8 mouse cellular contexts compared by ENCODE assay signal in genomic region chr12:70111367-70112089, GRCm38 (mm10). TPM values are rescaled to one million over a fixed set of nuclear protein-coding genes. Genes with fewer than 3 reads are reported as not detected.
A peak's percentile ranks its signal among the peaks of the same experiment; 100 is the strongest.
DNase-seq lines count a peak whose midpoint lies in the region; ATAC-seq and TF ChIP-seq lines count a peak whose summit lies in the region.

No protein-coding gene starts in this region.

- no peaks in the 10 kb centered on the region for H3K27me3 ChIP-seq in hindbrain, postnatal 0 days (ENCODE audit: insufficient read depth, low read length)
- peaks cover 86% of the 10 kb centered on the region for H3K27me3 ChIP-seq in midbrain, embryonic 10.5 days (ENCODE audit: low read depth, poor library complexity, severe bottlenecking)

- 0 out of 2 replicates have a peak, but pooled peaks have one; percentile 8 for TF ChIP-seq POLR2A in cortical plate, adult 2 months (IDR thresholded peaks at IDR 0.05; ENCODE audit: extremely low read depth, insufficient read depth, low read length)

- H3K9ac ChIP-seq in hindbrain, postnatal 0 days (replicated peaks; ENCODE audit: low read length), result peak overlapping the region; percentile 97

- peak; percentile 83 to 85 for DNase-seq in adrenal gland, adult 18-20 months (ENCODE audit: low spot score in 2 of 2)
- peak; percentile 57 to 73 for DNase-seq in gastrocnemius, adult 8-10 months (ENCODE audit: low spot score in 2 of 2)
- peak; percentile 86 for DNase-seq in hindbrain, postnatal 0 days (ENCODE audit: low spot score)
- peak; percentile 67 for DNase-seq in left cerebral cortex, postnatal 4 days
- DNase-seq in midbrain, embryonic 10.5 days (ENCODE audit: low spot score), result peak; percentile 83
- DNase-seq in right cerebral cortex, postnatal 4 days, result peak; percentile 82
- peak; percentile 78 for DNase-seq in yolk sac, embryonic 10.5 days (ENCODE audit: low spot score)

- no peaks in the 10 kb centered on the region for H3K9me3 ChIP-seq in hindbrain, postnatal 0 days (ENCODE audit: low read length)
- H3K9me3 ChIP-seq in midbrain, embryonic 10.5 days (replicated peaks), result no peaks in the 10 kb centered on the region

- WGBS in hindbrain, postnatal 0 days, result under 1% methylated on average over 91 of the region's 101 CpGs
- under 1% methylated on average over 100 of the region's 101 CpGs for WGBS in midbrain, embryonic 10.5 days

- no peaks in the 10 kb centered on the region for H3K36me3 ChIP-seq in hindbrain, postnatal 0 days (ENCODE audit: insufficient read depth, low read length)
- H3K36me3 ChIP-seq in midbrain, embryonic 10.5 days, result no peaks in the 10 kb centered on the region

- H3K4me3 ChIP-seq in cortical plate, adult 2 months (ENCODE audit: insufficient read depth, low read length), result peak overlapping the region; percentile 88
- peak overlapping the region; percentile 90 for H3K4me3 ChIP-seq in hindbrain, postnatal 0 days (ENCODE audit: low read length)
- H3K4me3 ChIP-seq in midbrain, embryonic 10.5 days, result peak overlapping the region; percentile 89

- intact Hi-C loops in left cerebral cortex, postnatal 4 days (cut with DNase I), result no loop called here

- peaks cover 9% of the 10 kb centered on the region for H3K4me1 ChIP-seq in cortical plate, adult 2 months (ENCODE audit: control insufficient read depth, insufficient read depth, low read length)
- peaks cover 20% of the 10 kb centered on the region for H3K4me1 ChIP-seq in hindbrain, postnatal 0 days (ENCODE audit: insufficient read depth, low read length)
- peaks cover 50% of the 10 kb centered on the region for H3K4me1 ChIP-seq in midbrain, embryonic 10.5 days

- H3K4me2 ChIP-seq in hindbrain, postnatal 0 days (ENCODE audit: low read depth, low read length), result peak overlapping the region; percentile 97

- no peak for TF ChIP-seq CTCF in cortical plate, adult 2 months (IDR thresholded peaks at IDR 0.05; ENCODE audit: extremely low read depth, insufficient read depth, low read length)
- no peak for TF ChIP-seq CTCF in hindbrain, postnatal 0 days (IDR thresholded peaks at IDR 0.05; ENCODE audit: low read depth)

- peak; percentile 83 for ATAC-seq in hindbrain, postnatal 0 days

- peak overlapping the region; percentile 98 for H3K27ac ChIP-seq in cortical plate, adult 2 months (ENCODE audit: insufficient read depth, low read length)
- H3K27ac ChIP-seq in hindbrain, postnatal 0 days, result peak overlapping the region; percentile 91
- H3K27ac ChIP-seq in midbrain, embryonic 10.5 days (replicated peaks), result peak overlapping the region; percentile 95

RNA-seq across cellular contexts. Expression of gene Nin, which starts 2.0 kb away (rescaled TPM):
- total RNA-seq in adrenal gland, adult 18-20 months (2021), result 10 to 100 TPM; 25.6 to 27.8 TPM
- polyA plus RNA-seq in cortical plate, adult 2 months (2012; rRNA removed), result 31.2 and 31.6 TPM in 2 replicates
- 10 to 100 TPM; 26.3 to 45.2 (median 31.7) TPM for total RNA-seq in gastrocnemius, adult 8-10 months (2022)
- 18.9 and 24.2 TPM in 2 replicates for total RNA-seq in hindbrain, postnatal 0 days (2014; rRNA removed)
- polyA plus RNA-seq in hindbrain, postnatal 0 days (2015; fragmentation: Nextera tagmentation; extraction: Ambion mirVana), result 6.1 and 6.2 TPM in 2 replicates
- 10 to 100 TPM; 86.3 to 88.1 TPM for total RNA-seq in left cerebral cortex, postnatal 4 days (2021)
- 9.4 and 10.0 TPM in 2 replicates for polyA plus RNA-seq in midbrain, embryonic 10.5 days (2016; fragmentation: Nextera tagmentation; extraction: Ambion mirVana)

RNA-seq across cellular contexts. Expression of gene Abhd12b, which starts 42.4 kb away (rescaled TPM):
- total RNA-seq in adrenal gland, adult 18-20 months (2021), result not detected
- polyA plus RNA-seq in cortical plate, adult 2 months (2012; rRNA removed), result 0.33 and 1.1 TPM in 2 replicates
- total RNA-seq in gastrocnemius, adult 8-10 months (2022), result not detected
- 0.14 TPM in 1 of 2 replicates, not detected in the other for total RNA-seq in hindbrain, postnatal 0 days (2014; rRNA removed)
- not detected in 2 replicates for polyA plus RNA-seq in hindbrain, postnatal 0 days (2015; fragmentation: Nextera tagmentation; extraction: Ambion mirVana)
- total RNA-seq in left cerebral cortex, postnatal 4 days (2021), result not detected
- polyA plus RNA-seq in midbrain, embryonic 10.5 days (2016; fragmentation: Nextera tagmentation; extraction: Ambion mirVana), result 0.10 TPM in 1 of 2 replicates, not detected in the other

Comparison
In these comparisons a context has a peak if more than half of its experiments do, and no peak if none do; other contexts are left out.
1. Peak in every context shown above with its lines: DNase-seq, ATAC-seq, H3K4me3 ChIP-seq and H3K27ac ChIP-seq.